Mouse (Mus musculus) erythroblast, embryonic 14.5 days (primary cell): ENCODE results near the gene Smc1b.

Experiments used
- GATA1 ChIP-seq: IDR thresholded peaks from 2 replicates; pipeline ENCODE4 v1.6.1; 2012; ENCODE audit warnings: low read length, inconsistent platforms, mixed read lengths
- TAL1 ChIP-seq: IDR thresholded peaks from 3 replicates; pipeline ENCODE4 v1.6.1; 2012; ENCODE audit warnings: low read length, inconsistent platforms, mixed read lengths

- TF ChIP-seq TAL1 (no peak), GATA1 (no peak)
Observed at GRCm38 (mm10) chr15:85036566-85037342, 95.0 kb downstream of the Smc1b start.
